Mouse (Mus musculus): ENCODE measurements around the gene Olfr561.

The Olfr561 gene

GRCm38 (mm10) chr7:102770921-102771320, at the start of gene Olfr561:
Gene Olfr561 (plus strand): TSS chr7:102771221.
- no peak for DNase-seq

DNA sequence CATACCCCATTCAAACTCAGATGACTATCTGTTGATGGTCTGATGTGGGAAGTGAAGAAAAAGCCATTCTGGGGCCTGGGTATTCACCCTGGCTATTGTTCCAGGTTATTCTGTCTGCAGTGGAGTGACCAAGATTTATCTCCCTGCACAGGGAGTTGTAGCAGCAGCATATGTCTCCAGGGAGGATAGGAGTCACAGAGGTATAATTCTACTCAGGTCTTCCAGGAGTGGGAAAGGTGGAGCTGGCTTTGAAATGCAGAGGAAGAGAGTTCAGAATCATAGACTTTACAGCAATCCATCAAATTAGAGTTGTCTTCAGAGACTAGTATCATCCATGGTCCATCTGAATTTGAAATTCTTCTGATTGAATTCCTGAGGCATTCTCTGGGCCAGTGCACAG, 43.6 kb upstream of the Olfr561 start, which contains the start of gene Olfr559:
Gene Olfr559 (minus strand): TSS at position 101 of the 400 bp plus-strand sequence.
- DNase-seq, result no peak

GRCm38 (mm10) chr7:102733793-102734192, 37.2 kb upstream of the Olfr561 start:
- DNase-seq, result no peak

DNA sequence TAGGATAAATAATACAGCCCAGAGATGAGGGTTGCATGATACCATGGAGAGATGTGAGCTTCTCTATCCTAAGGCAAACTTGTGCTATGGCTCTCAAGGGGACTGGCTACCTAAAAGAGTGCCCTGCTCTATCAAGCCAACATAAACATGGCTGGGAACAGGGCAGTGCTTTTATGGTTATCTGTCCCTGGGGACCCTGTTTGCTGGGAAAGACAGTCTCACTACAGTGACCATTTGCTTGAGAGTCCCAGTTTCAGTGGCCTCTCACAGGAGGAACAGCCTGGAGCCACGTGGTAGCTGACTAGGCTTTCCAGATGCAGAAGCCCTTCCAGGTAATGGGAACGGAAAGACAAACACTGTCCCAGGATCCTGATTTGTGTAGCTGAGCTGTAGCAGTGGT, 33.3 kb upstream of the Olfr561 start:
- DNase-seq, result no peak

DNA sequence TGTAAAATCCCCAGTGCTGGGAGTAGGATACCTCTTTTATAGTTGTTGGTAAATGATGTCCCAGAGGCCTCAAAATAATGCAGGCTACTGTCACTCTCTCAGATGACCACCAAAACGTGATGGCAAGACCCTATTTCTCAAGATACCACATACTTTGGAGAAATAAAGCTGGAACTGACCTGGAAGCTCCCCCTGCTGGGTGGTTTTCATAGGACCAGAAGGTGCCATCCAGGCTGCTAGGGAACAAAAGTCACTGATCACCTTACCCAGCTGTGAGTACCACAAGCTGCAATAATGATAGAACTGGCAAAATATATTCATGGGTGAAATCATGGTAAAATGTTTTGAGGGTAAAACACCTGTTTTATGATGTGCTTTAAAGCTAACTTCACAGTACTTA, 18.9 kb upstream of the Olfr561 start:
- no peak for DNase-seq

DNA sequence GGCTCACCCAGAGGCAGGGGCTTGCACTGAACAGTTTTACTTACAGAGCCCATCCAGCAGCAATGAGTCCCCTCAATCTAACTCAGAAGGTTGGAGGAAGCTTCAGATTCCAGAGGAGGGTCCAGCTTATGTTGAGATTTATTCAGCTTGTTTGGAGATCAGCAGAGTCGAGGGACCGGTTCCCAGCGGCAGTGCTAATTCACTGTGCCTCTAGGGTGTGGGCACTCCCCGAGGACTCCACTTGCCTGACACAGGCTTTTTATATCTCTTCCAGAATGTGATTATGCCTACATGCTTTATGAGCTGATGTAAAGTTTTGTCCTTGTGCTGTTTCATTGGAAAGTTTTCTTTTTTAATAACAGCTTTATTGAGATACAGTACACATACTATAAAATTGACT, 11.8 kb upstream of the Olfr561 start, which contains the start of the genes Olfr560 and Olfr78:
Gene Olfr560 (minus strand): TSS at position 101 of the 400 bp plus-strand sequence.
Gene Olfr78 (minus strand): TSS at position 206 of the 400 bp plus-strand sequence.
- no peak for DNase-seq

GRCm38 (mm10) chr7:102803180-102803579, 32.2 kb downstream of the Olfr561 start, which contains the start of gene Olfr564:
Gene Olfr564 (plus strand): TSS chr7:102803480.
- no peak for DNase-seq

Measured in right cerebral cortex, postnatal 14 days (tissue).